Comparison of ENCODE assay signal across 9 mouse cellular contexts in genomic region chr1:182115197-182115596, GRCm38 (mm10). TPM values are rescaled to one million over a fixed set of nuclear protein-coding genes. Genes with fewer than 3 reads are reported as not detected.
DNase-seq lines count a peak whose midpoint lies in the region; ATAC-seq lines count a peak whose summit lies in the region.
"Had no signal": no experiment of that assay in that cellular context is flagged by ENCODE, and none has a peak within 500 bp of the region (broad histone marks: within the 10 kb centered on the region; RNA-seq: fewer than 3 reads in every experiment).

No protein-coding gene starts in this region.

- peaks cover 44% of the 10 kb centered on the region for H3K4me1 ChIP-seq in hindbrain, embryonic 10.5 days (replicated peaks)
- H3K4me1 ChIP-seq in hindbrain, embryonic 13.5 days (replicated peaks), result peaks cover 36% of the 10 kb centered on the region

- no peaks in the 10 kb centered on the region for H3K36me3 ChIP-seq in hindbrain, embryonic 10.5 days
- H3K36me3 ChIP-seq in hindbrain, embryonic 13.5 days, result no peaks in the 10 kb centered on the region
- H3K36me3 ChIP-seq: midbrain, embryonic 12.5 days had no signal

- no peak for ATAC-seq in hindbrain, embryonic 13.5 days (ENCODE audit: low FRiP score)
- peak; percentile 86 for ATAC-seq in CD4-positive, CD25-positive, alpha-beta regulatory T cell, adult 4 months
- ATAC-seq in hematopoietic stem cell, adult 5-6 weeks (replicated peaks in 1 of 2; ENCODE audit: insufficient read depth in 1 of 2, low FRiP score in 2 of 2, low TSS enrichment in 1 of 2, low read depth in 1 of 2, poor library complexity in 2 of 2, severe bottlenecking in 2 of 2), result peak; percentile 43 to 65; a peak in 3 of 4 replicates

- DNase-seq in hindbrain, embryonic 10.5 days (ENCODE audit: low spot score), result peak; percentile 38
- DNase-seq in adipocyte (ENCODE audit: low spot score), result peak; percentile 54
- peak; percentile 41 to 68 for DNase-seq in lung, adult 18-20 months
- DNase-seq in thymus, postnatal 4 days, result peak; percentile 71
- no peak for DNase-seq in testis, postnatal 14 days (ENCODE audit: low spot score)

- H3K9ac ChIP-seq in hindbrain, embryonic 13.5 days, result no peak overlapping the region
- H3K9ac ChIP-seq: midbrain, embryonic 12.5 days had no signal

- H3K4me2 ChIP-seq in hindbrain, embryonic 13.5 days, result no peak overlapping the region
- H3K4me2 ChIP-seq: midbrain, embryonic 12.5 days had no signal

- H3K27ac ChIP-seq in hindbrain, embryonic 10.5 days, result no peak overlapping the region
- H3K27ac ChIP-seq in hindbrain, embryonic 13.5 days, result no peak overlapping the region
- H3K27ac ChIP-seq: midbrain, embryonic 12.5 days had no signal

- no peak overlapping the region for H3K4me3 ChIP-seq in hindbrain, embryonic 10.5 days
- H3K4me3 ChIP-seq in hindbrain, embryonic 13.5 days, result no peak overlapping the region
- H3K4me3 ChIP-seq: midbrain, embryonic 12.5 days had no signal

- WGBS in hindbrain, embryonic 10.5 days, result 32% methylated on average over 5 of the region's 5 CpGs
- 25% methylated on average over 5 of the region's 5 CpGs for WGBS in hindbrain, embryonic 13.5 days

- no peaks in the 10 kb centered on the region for H3K27me3 ChIP-seq in hindbrain, embryonic 10.5 days (ENCODE audit: insufficient read depth, poor library complexity, severe bottlenecking)
- H3K27me3 ChIP-seq in hindbrain, embryonic 13.5 days, result 0 out of 2 replicates have a peak, but pooled peaks cover 2% of the 10 kb centered on the region

- H3K9me3 ChIP-seq in hindbrain, embryonic 10.5 days, result no peaks in the 10 kb centered on the region
- no peaks in the 10 kb centered on the region for H3K9me3 ChIP-seq in hindbrain, embryonic 13.5 days
- H3K9me3 ChIP-seq: midbrain, embryonic 12.5 days had no signal

RNA-seq across cellular contexts. Expression of gene Srp9, which starts 9.3 kb away (rescaled TPM):
- 167 and 168 TPM in 2 replicates for polyA plus RNA-seq in hindbrain, embryonic 10.5 days (2016; fragmentation: Nextera tagmentation; extraction: Ambion mirVana)
- 140 and 146 TPM in 2 replicates for polyA plus RNA-seq in hindbrain, embryonic 13.5 days (2015; fragmentation: Nextera tagmentation; extraction: Ambion mirVana)
- polyA plus RNA-seq in CD4-positive, CD25-positive, alpha-beta regulatory T cell, adult 4 months (2017; shearing (Covaris generic)), result 100 to 1,000 TPM; 114 to 148 TPM
- 82.5 and 154 TPM in 2 replicates for total RNA-seq in hematopoietic stem cell, adult 5-6 weeks (2017)

RNA-seq across cellular contexts. Expression of gene Vmn1r1, which starts 49.1 kb away (rescaled TPM):
- polyA plus RNA-seq in hindbrain, embryonic 10.5 days (2016; fragmentation: Nextera tagmentation; extraction: Ambion mirVana), result not detected in 2 replicates
- polyA plus RNA-seq in hindbrain, embryonic 13.5 days (2015; fragmentation: Nextera tagmentation; extraction: Ambion mirVana), result not detected in 2 replicates
- polyA plus RNA-seq in CD4-positive, CD25-positive, alpha-beta regulatory T cell, adult 4 months (2017; shearing (Covaris generic)), result under 1 TPM in 1 of 2 experiments, not detected in 1; 0.11 TPM
- not detected in 2 replicates for total RNA-seq in hematopoietic stem cell, adult 5-6 weeks (2017)
- polyA plus RNA-seq: midbrain, embryonic 12.5 days had no signal
